Mouse (Mus musculus) small intestine, adult 2 months (tissue): ENCODE data around the gene Pnma3. TPM values are rescaled to one million over a fixed set of nuclear protein-coding genes. Genes with fewer than 3 reads are reported as not detected.
"Not testable (repeated sequence)": the region's sequence is repeated elsewhere in the genome, so short reads cannot be mapped to it uniquely, and the experiment has no call there.

ENCODE experiments used
- H3K27ac ChIP-seq: fragments of 200-500 bp; 2 replicates; pipeline ENCODE4 v1.5.1; 2012; ENCODE audit warnings: low read depth, low read length, control low read depth, inconsistent platforms; ENCODE audit not compliant: insufficient read depth
- H3K27me3 ChIP-seq: fragments of 200-500 bp; 2 replicates; pipeline ENCODE4 v1.6.1; 2012; ENCODE audit warnings: mild to moderate bottlenecking, moderate library complexity, low read length, inconsistent platforms; ENCODE audit not compliant: control insufficient read depth, insufficient read depth
- H3K36me3 ChIP-seq: fragments of 200-500 bp; 2 replicates; pipeline ENCODE4 v1.6.1; 2012; ENCODE audit warnings: mild to moderate bottlenecking, low read length, control low read depth, inconsistent platforms; ENCODE audit not compliant: control insufficient read depth, insufficient read depth
- H3K4me1 ChIP-seq: fragments of 200-500 bp; 2 replicates; pipeline ENCODE4 v1.6.1; 2012; ENCODE audit warnings: low read length, inconsistent platforms, mixed read lengths; ENCODE audit not compliant: control insufficient read depth, insufficient read depth, insufficient read length
- H3K4me3 ChIP-seq: fragments of 200-500 bp; 2 replicates; pipeline ENCODE4 v1.5.1; 2012; ENCODE audit warnings: low read depth, mild to moderate bottlenecking, control low read depth, inconsistent platforms, low read length, moderate library complexity
- CTCF ChIP-seq: fragments of 200-500 bp; IDR thresholded peaks from 2 replicates; pipeline ENCODE4 v1.5.1; 2012; ENCODE audit warnings: low read depth, mild to moderate bottlenecking, control low read depth, inconsistent platforms, low read length, moderate library complexity, mixed read lengths; ENCODE audit not compliant: insufficient replicate concordance, insufficient read length; ENCODE audit errors: extremely low read depth
- POLR2A ChIP-seq: fragments of 200-500 bp; IDR thresholded peaks from 2 replicates; pipeline ENCODE4 v1.6.1; 2012; ENCODE audit warnings: low read depth, mild to moderate bottlenecking, control low read depth, inconsistent platforms, low read length, moderate library complexity
- WGBS: fragments of 180-500 bp; shearing (Covaris S2); methylation state at CpG from one replicate; pipeline ENCODE4 v1.1.7; 2018; 5-methylcytosine and 5-hydroxymethylcytosine counted together
- polyA plus RNA-seq: library from polyadenylated mRNA; depleted of rRNA; stranded (reverse); fragments of >200 nt; gene quantifications from 2 replicates; pipeline ENCODE4 v1.2.3, GENCODE M21; 2012; rRNA removed

Gene Pnma3
- polyA plus RNA-seq, 1 experiment: not detected

- Histone ChIP-seq H3K27ac (no peak overlapping the region), H3K4me3 (no peak overlapping the region), H3K27me3 (no peaks in the 10 kb centered on the region), H3K4me1 (no peaks in the 10 kb centered on the region), H3K36me3 (no peaks in the 10 kb centered on the region)
- TF ChIP-seq CTCF (no peak), POLR2A (no peak)
- 51% methylated on average over 24 of the region's 24 CpGs for WGBS
Observed at GRCm38 (mm10) chrX:73063512-73064414, 824 bp upstream of the Pnma3 start.

GRCm38 (mm10) chrX:73066765-73067312 is 2.3 kb downstream of the Pnma3 start:
- not testable (repeated sequence) for H3K4me1 ChIP-seq, H3K36me3 ChIP-seq
- WGBS: 50% methylated on average over 3 of the region's 5 CpGs

GRCm38 (mm10) chrX:73082267-73083055 is 17.9 kb downstream of the Pnma3 start, which contains the start of gene Xlr4a:
TSS of gene Xlr4a (minus strand) at chrX:73082478.
- WGBS: 83% methylated on average over 19 of the region's 19 CpGs
- not testable (repeated sequence) for H3K4me1 ChIP-seq, H3K36me3 ChIP-seq, H3K27me3 ChIP-seq, H3K27ac ChIP-seq, H3K4me3 ChIP-seq

More at GRCm38 (mm10) chrX:73066765-73067312, 2.3 kb downstream of the Pnma3 start:
- H3K27me3 ChIP-seq, H3K4me3 ChIP-seq, H3K27ac ChIP-seq: not testable (repeated sequence)

- not testable (repeated sequence) for H3K36me3 ChIP-seq, H3K27me3 ChIP-seq, H3K27ac ChIP-seq, H3K4me1 ChIP-seq, H3K4me3 ChIP-seq
- 66% methylated on average over 13 of the region's 13 CpGs for WGBS
Observed at GRCm38 (mm10) chrX:73096941-73097508, 32.4 kb downstream of the Pnma3 start, which contains the start of gene Xlr3a. TSS of gene Xlr3a (minus strand) at chrX:73097095.

GRCm38 (mm10) chrX:73116747-73117146 is 52.2 kb downstream of the Pnma3 start, which contains the start of gene Gm14685:
TSS of gene Gm14685 (plus strand) at chrX:73117047.
- H3K36me3 ChIP-seq, H3K27ac ChIP-seq, H3K4me1 ChIP-seq, H3K27me3 ChIP-seq, H3K4me3 ChIP-seq: not testable (repeated sequence)
- WGBS: no CpG with 5 or more reads among the region's 7 CpGs

Other genes with a start within 250 kb of the Pnma3 start
- 0.03 and 0.05 TPM in 2 replicates for gene Gabrq, start 239.6 kb upstream of the Pnma3 start, polyA plus RNA-seq
- 0.28 and 0.46 TPM in 2 replicates for gene Cetn2, start 146.4 kb upstream of the Pnma3 start, polyA plus RNA-seq
- gene Nsdhl, start 146.2 kb upstream of the Pnma3 start, polyA plus RNA-seq: 3.2 and 7.2 TPM in 2 replicates
- gene Zfp185, start 77.4 kb upstream of the Pnma3 start, polyA plus RNA-seq: 0.03 and 0.18 TPM in 2 replicates
- gene Pnma5, start 27.7 kb upstream of the Pnma3 start, polyA plus RNA-seq: not detected in 2 replicates
- not detected in 2 replicates for gene Xlr4a, start 17.7 kb downstream of the Pnma3 start, polyA plus RNA-seq
- 0.38 TPM in 1 of 2 replicates, not detected in the other for gene Xlr3a, start 32.3 kb downstream of the Pnma3 start, polyA plus RNA-seq
- 0.06 TPM in 1 of 2 replicates, not detected in the other for gene Gm14685, start 52.3 kb downstream of the Pnma3 start, polyA plus RNA-seq
- gene Xlr5b, start 84.0 kb downstream of the Pnma3 start, polyA plus RNA-seq: not detected in 2 replicates
- gene DXBay18, start 84.7 kb downstream of the Pnma3 start, polyA plus RNA-seq: not detected in 2 replicates
- gene Spin2d, start 112.2 kb downstream of the Pnma3 start, polyA plus RNA-seq: not detected in 2 replicates
- gene Xlr3b, start 127.4 kb downstream of the Pnma3 start, polyA plus RNA-seq: 0.08 and 0.23 TPM in 2 replicates
- gene Xlr4b, start 149.5 kb downstream of the Pnma3 start, polyA plus RNA-seq: not detected in 2 replicates
- 20.7 and 29.4 TPM in 2 replicates for gene F8a, start 163.5 kb downstream of the Pnma3 start, polyA plus RNA-seq
- not detected in 2 replicates for gene Xlr4c, start 178.3 kb downstream of the Pnma3 start, polyA plus RNA-seq
- not detected in 2 replicates for gene Xlr3c, start 200.6 kb downstream of the Pnma3 start, polyA plus RNA-seq
- not detected in 2 replicates for gene Xlr5a, start 228.2 kb downstream of the Pnma3 start, polyA plus RNA-seq
- gene Xlr5c, start 228.2 kb downstream of the Pnma3 start, polyA plus RNA-seq: not detected in 2 replicates